Mouse (Mus musculus) neural tube, embryonic 12.5 days (tissue): Measurements from ENCODE around the gene Xpc. TPM values are rescaled to one million over a fixed set of nuclear protein-coding genes. Genes with fewer than 3 reads are reported as not detected.
"Not testable (repeated sequence)": the region's sequence is repeated elsewhere in the genome, so short reads cannot be mapped to it uniquely, and the experiment has no call there.

Experiments used
- ATAC-seq: fragments of 200-750 bp; cut with Nextera tagmentation; 2 replicates; pipeline ENCODE4 v1.8.0; 2017; ENCODE audit warnings: low read depth, mild to moderate bottlenecking, moderate TSS enrichment, moderate library complexity; ENCODE audit not compliant: low FRiP score
- H3K27ac ChIP-seq: fragments of 300-500 bp; sonication (generic); 2 replicates; pipeline ENCODE4 v1.5.1; 2016
- H3K27me3 ChIP-seq: fragments of 300-500 bp; sonication (generic); replicated peaks from 2 replicates; pipeline ENCODE4 v1.6.1; 2016; ENCODE audit warnings: mild to moderate bottlenecking
- H3K36me3 ChIP-seq: fragments of 300-500 bp; sonication (generic); 2 replicates; pipeline ENCODE4 v1.6.1; 2016; ENCODE audit warnings: mild to moderate bottlenecking
- H3K4me1 ChIP-seq: fragments of 300-500 bp; sonication (generic); 2 replicates; pipeline ENCODE4 v1.6.1; 2016
- H3K4me2 ChIP-seq: fragments of 300-500 bp; sonication (generic); replicated peaks from 2 replicates; pipeline ENCODE4 v1.6.1; 2016; ENCODE audit warnings: mild to moderate bottlenecking
- H3K4me3 ChIP-seq: fragments of 300-500 bp; sonication (generic); 2 replicates; pipeline ENCODE4 v1.5.1; 2016
- H3K9ac ChIP-seq: fragments of 300-500 bp; sonication (generic); 2 replicates; pipeline ENCODE4 v1.6.1; 2016; ENCODE audit warnings: mild to moderate bottlenecking
- H3K9me3 ChIP-seq: fragments of 300-500 bp; sonication (generic); 2 replicates; pipeline ENCODE4 v1.6.1; 2016; ENCODE audit warnings: mild to moderate bottlenecking
- WGBS: fragments of 180-500 bp; shearing (Covaris S2); methylation state at CpG from one replicate; pipeline ENCODE4 v1.1.7; 2016; 5-methylcytosine and 5-hydroxymethylcytosine counted together
- polyA plus RNA-seq: library from polyadenylated mRNA; unstranded; fragments of >200 nt; fragmentation: Nextera tagmentation; extraction: Ambion mirVana; gene quantifications from 2 replicates; pipeline ENCODE4 v1.2.1, GENCODE M21; 2016

Xpc gene
- polyA plus RNA-seq, 1 experiment from 2014 or later: 27.0 TPM

- H3K27ac ChIP-seq: no peak overlapping the region
- 87% methylated on average over 9 of the region's 9 CpGs for WGBS
- H3K27me3 ChIP-seq: no peaks in the 10 kb centered on the region
- H3K36me3 ChIP-seq: peaks cover 88% of the 10 kb centered on the region
- H3K9ac ChIP-seq: no peak overlapping the region
- no peak for ATAC-seq
- H3K4me2 ChIP-seq: no peak overlapping the region
- H3K9me3 ChIP-seq: no peaks in the 10 kb centered on the region
- peaks cover 4% of the 10 kb centered on the region; the same call in 1 of the 2 replicates for H3K4me1 ChIP-seq
- no peak overlapping the region for H3K4me3 ChIP-seq
Measured at GRCm38 (mm10) chr6:91488496-91489212, 27.0 kb downstream of the Xpc start.

GRCm38 (mm10) chr6:91486736-91487453 is 28.8 kb downstream of the Xpc start:
- Histone ChIP-seq H3K4me3 (no peak overlapping the region), H3K4me2 (no peak overlapping the region), H3K9ac (no peak overlapping the region), H3K9me3 (no peaks in the 10 kb centered on the region), H3K27ac (no peak overlapping the region), H3K4me1 (no peaks in the 10 kb centered on the region), H3K27me3 (no peaks in the 10 kb centered on the region), H3K36me3 (peaks cover 89% of the 10 kb centered on the region)
- 92% methylated on average over 15 of the region's 15 CpGs for WGBS
- ATAC-seq: no peak

GRCm38 (mm10) chr6:91483371-91483770 is 32.3 kb downstream of the Xpc start:
- Histone ChIP-seq H3K4me1 (no peaks in the 10 kb centered on the region), H3K4me2 (no peak overlapping the region), H3K27ac (no peak overlapping the region), H3K36me3 (peaks cover 99% of the 10 kb centered on the region), H3K9me3 (no peaks in the 10 kb centered on the region), H3K9ac (no peak overlapping the region), H3K27me3 (no peaks in the 10 kb centered on the region), H3K4me3 (no peak overlapping the region)
- WGBS: 96% methylated on average over 2 of the region's 2 CpGs
- no peak for ATAC-seq

- ATAC-seq: no peak
- Histone ChIP-seq H3K4me2 (no peak overlapping the region), H3K4me3 (no peak overlapping the region), H3K36me3 (peaks cover 54% of the 10 kb centered on the region), H3K27me3 (no peaks in the 10 kb centered on the region), H3K27ac (no peak overlapping the region), H3K9me3 (no peaks in the 10 kb centered on the region), H3K9ac (no peak overlapping the region), H3K4me1 (peaks cover 26% of the 10 kb centered on the region)
- WGBS: 98% methylated on average over 2 of the region's 2 CpGs
Measured at GRCm38 (mm10) chr6:91476541-91476940, 39.1 kb downstream of the Xpc start.

GRCm38 (mm10) chr6:91474441-91475190 is 41.1 kb downstream of the Xpc start:
- H3K4me1 ChIP-seq: peaks cover 27% of the 10 kb centered on the region
- H3K36me3 ChIP-seq: peaks cover 35% of the 10 kb centered on the region
- no peak for ATAC-seq
- no peak overlapping the region for H3K27ac ChIP-seq
- WGBS: 60% methylated on average over 9 of the region's 9 CpGs
- H3K9ac ChIP-seq: peak overlapping the region; percentile 76
- peak overlapping the region; percentile 81 for H3K4me2 ChIP-seq
- peak overlapping the region; percentile 67 for H3K4me3 ChIP-seq
- H3K27me3 ChIP-seq: no peaks in the 10 kb centered on the region
- H3K9me3 ChIP-seq: no peaks in the 10 kb centered on the region

- H3K4me1 ChIP-seq: peaks cover 27% of the 10 kb centered on the region
- peaks cover 28% of the 10 kb centered on the region for H3K36me3 ChIP-seq
- peak; percentile 70 for ATAC-seq
- no peaks in the 10 kb centered on the region for H3K27me3 ChIP-seq
- no peaks in the 10 kb centered on the region for H3K9me3 ChIP-seq
- H3K4me2 ChIP-seq: peak overlapping the region; percentile 81
- H3K27ac ChIP-seq: no peak overlapping the region
- under 1% methylated on average over 27 of the region's 27 CpGs for WGBS
- H3K4me3 ChIP-seq: peak overlapping the region; percentile 67
- peak overlapping the region; percentile 76 for H3K9ac ChIP-seq
Measured at GRCm38 (mm10) chr6:91473805-91474440, 41.8 kb downstream of the Xpc start.

- Histone ChIP-seq H3K9ac (peak within 1 kb of the TSS; percentile 76), H3K9me3 (no peaks in the 10 kb centered on the region), H3K4me1 (peaks cover 27% of the 10 kb centered on the region), H3K36me3 (peaks cover 20% of the 10 kb centered on the region), H3K27ac (no peak within 1 kb of the TSS), H3K27me3 (no peaks in the 10 kb centered on the region), H3K4me3 (peak within 1 kb of the TSS; percentile 67), H3K4me2 (peak within 1 kb of the TSS; percentile 81)
- ATAC-seq: peak; percentile 98
- WGBS: under 1% methylated on average over 74 of the region's 74 CpGs
Measured at GRCm38 (mm10) chr6:91472868-91473804, 42.6 kb downstream of the Xpc start, which contains the start of the genes Chchd4 and Tmem43. TSS of gene Chchd4 (minus strand) at chr6:91473546. TSS of gene Tmem43 (plus strand) at chr6:91473703.

- Histone ChIP-seq H3K36me3 (peaks cover 15% of the 10 kb centered on the region), H3K9me3 (no peaks in the 10 kb centered on the region), H3K9ac (peak overlapping the region; percentile 76; the same call in 1 of the 2 replicates), H3K27me3 (no peaks in the 10 kb centered on the region), H3K4me3 (peak overlapping the region; percentile 67), H3K4me1 (peaks cover 27% of the 10 kb centered on the region), H3K27ac (no peak overlapping the region), H3K4me2 (peak overlapping the region; percentile 81)
- ATAC-seq: no peak
- WGBS: 31% methylated on average over 6 of the region's 6 CpGs
Measured at GRCm38 (mm10) chr6:91472319-91472718, 43.4 kb downstream of the Xpc start.

- Histone ChIP-seq H3K36me3 (peaks cover 15% of the 10 kb centered on the region), H3K4me2 (peak overlapping the region; percentile 81; the same call in 1 of the 2 replicates), H3K4me1 (peaks cover 27% of the 10 kb centered on the region)
- H3K9me3 ChIP-seq, H3K4me3 ChIP-seq, H3K27me3 ChIP-seq, H3K9ac ChIP-seq, ATAC-seq, H3K27ac ChIP-seq: not testable (repeated sequence)
- WGBS: over 99% methylated on average over 3 of the region's 3 CpGs
Measured at GRCm38 (mm10) chr6:91471427-91471826, 44.3 kb downstream of the Xpc start.

- Histone ChIP-seq H3K4me1 (peaks cover 27% of the 10 kb centered on the region), H3K36me3 (peaks cover 18% of the 10 kb centered on the region), H3K4me3 (no peak overlapping the region), H3K9me3 (no peaks in the 10 kb centered on the region), H3K9ac (no peak overlapping the region), H3K4me2 (no peak overlapping the region), H3K27ac (no peak overlapping the region), H3K27me3 (no peaks in the 10 kb centered on the region)
- no peak for ATAC-seq
- WGBS: 88% methylated on average over 2 of the region's 2 CpGs
Measured at GRCm38 (mm10) chr6:91470712-91471111, 45.0 kb downstream of the Xpc start.

- peaks cover 5% of the 10 kb centered on the region for H3K4me1 ChIP-seq
- H3K4me2 ChIP-seq: no peak overlapping the region
- no peak for ATAC-seq
- 76% methylated on average over 1 of the region's 1 CpGs for WGBS
- H3K9me3 ChIP-seq: no peaks in the 10 kb centered on the region
- peaks cover 44% of the 10 kb centered on the region for H3K36me3 ChIP-seq
- H3K27me3 ChIP-seq: no peaks in the 10 kb centered on the region
- no peak overlapping the region for H3K27ac ChIP-seq
- no peak overlapping the region for H3K4me3 ChIP-seq
- H3K9ac ChIP-seq: no peak overlapping the region
Measured at GRCm38 (mm10) chr6:91467106-91467505, 48.6 kb downstream of the Xpc start.
